Comparison of ENCODE assay signal across 16 mouse cellular contexts in genomic region chr1:131051073-131051472, GRCm38 (mm10). TPM values are rescaled to one million over a fixed set of nuclear protein-coding genes. Genes with fewer than 3 reads are reported as not detected.
A peak's percentile ranks its signal among the peaks of the same experiment; 100 is the strongest.
DNase-seq lines count a peak whose midpoint lies in the region; ATAC-seq and TF ChIP-seq lines count a peak whose summit lies in the region.
"Had no signal": no experiment of that assay in that cellular context is flagged by ENCODE, and none has a peak within 500 bp of the region (broad histone marks: within the 10 kb centered on the region; RNA-seq: fewer than 3 reads in every experiment).

No protein-coding gene starts in this region.

- no peak overlapping the region for H3K4me2 ChIP-seq in hindbrain, embryonic 12.5 days (replicated peaks)
- H3K4me2 ChIP-seq in hindbrain, embryonic 14.5 days (replicated peaks): no peak overlapping the region
- no peak overlapping the region for H3K4me2 ChIP-seq in midbrain, postnatal 0 days (ENCODE audit: low read depth, low read length, poor library complexity, severe bottlenecking)
- H3K4me2 ChIP-seq: midbrain, embryonic 13.5 days had no signal

- peak; percentile 8 to 34 for DNase-seq in adrenal gland, adult (ENCODE audit: inconsistent age in 2 of 2, low spot score in 1 of 2)
- no peak for DNase-seq in adrenal gland, postnatal 4 days (ENCODE audit: low spot score in 2 of 2)
- no peak for DNase-seq in hindbrain, embryonic 14.5 days (ENCODE audit: low spot score)
- no peak for DNase-seq in midbrain, embryonic 10.5 days (ENCODE audit: low spot score)
- DNase-seq in midbrain, postnatal 0 days (ENCODE audit: low spot score): no peak
- peak; percentile 41 for DNase-seq in induced T-regulatory cell, adult 2 months (ENCODE audit: low read depth)
- DNase-seq in urinary bladder, postnatal 10 days (ENCODE audit: low spot score): no peak
- DNase-seq: adrenal gland, adult 2 months; kidney, adult 2 months; lung, adult 2 months had no signal

- TF ChIP-seq CTCF in midbrain, postnatal 0 days (IDR thresholded peaks at IDR 0.05): no peak

- no peak overlapping the region for H3K4me3 ChIP-seq in hindbrain, embryonic 12.5 days
- H3K4me3 ChIP-seq in hindbrain, embryonic 14.5 days (replicated peaks; ENCODE audit: low read length): no peak overlapping the region
- H3K4me3 ChIP-seq in midbrain, embryonic 10.5 days: no peak overlapping the region
- no peak overlapping the region for H3K4me3 ChIP-seq in midbrain, postnatal 0 days (ENCODE audit: low read depth, low read length)
- H3K4me3 ChIP-seq: heart, adult 2 months; midbrain, embryonic 13.5 days had no signal

- no peak overlapping the region for H3K27ac ChIP-seq in hindbrain, embryonic 12.5 days
- H3K27ac ChIP-seq in hindbrain, embryonic 14.5 days: no peak overlapping the region
- peak overlapping the region; percentile 33; the same call in 1 of the 2 replicates for H3K27ac ChIP-seq in midbrain, embryonic 10.5 days (replicated peaks)
- no peak overlapping the region for H3K27ac ChIP-seq in midbrain, postnatal 0 days (ENCODE audit: low read depth, low read length)
- H3K27ac ChIP-seq: heart, adult 2 months; midbrain, embryonic 13.5 days had no signal

- ATAC-seq in hindbrain, embryonic 12.5 days (ENCODE audit: low FRiP score): peak; percentile 9; the same call in 1 of the 2 replicates
- no peak for ATAC-seq in hindbrain, embryonic 14.5 days (ENCODE audit: low FRiP score)
- no peak for ATAC-seq in midbrain, postnatal 0 days (ENCODE audit: low FRiP score)
- ATAC-seq: midbrain, embryonic 13.5 days had no signal

- WGBS in hindbrain, embryonic 12.5 days: 32% methylated on average over 7 of the region's 7 CpGs
- 35% methylated on average over 7 of the region's 7 CpGs for WGBS in hindbrain, embryonic 14.5 days
- 44% methylated on average over 7 of the region's 7 CpGs for WGBS in midbrain, embryonic 10.5 days
- 49% methylated on average over 7 of the region's 7 CpGs for WGBS in midbrain, postnatal 0 days

- H3K4me1 ChIP-seq in hindbrain, embryonic 12.5 days: peaks cover 22% of the 10 kb centered on the region
- H3K4me1 ChIP-seq in hindbrain, embryonic 14.5 days (replicated peaks; ENCODE audit: control insufficient read depth, insufficient read depth, low read length): no peaks in the 10 kb centered on the region; the same call in 1 of the 2 replicates
- H3K4me1 ChIP-seq in midbrain, embryonic 10.5 days: peaks cover 21% of the 10 kb centered on the region
- no peaks in the 10 kb centered on the region; the same call in 1 of the 2 replicates for H3K4me1 ChIP-seq in midbrain, postnatal 0 days (ENCODE audit: insufficient read depth, low read length)

- H3K36me3 ChIP-seq in hindbrain, embryonic 12.5 days: peaks cover 22% of the 10 kb centered on the region
- H3K36me3 ChIP-seq in hindbrain, embryonic 14.5 days (replicated peaks; ENCODE audit: control insufficient read depth, insufficient read depth): peaks cover 31% of the 10 kb centered on the region
- peaks cover 39% of the 10 kb centered on the region for H3K36me3 ChIP-seq in midbrain, embryonic 10.5 days
- H3K36me3 ChIP-seq in midbrain, postnatal 0 days (ENCODE audit: insufficient read depth, low read length): peaks cover 27% of the 10 kb centered on the region

- no peak overlapping the region for H3K9ac ChIP-seq in hindbrain, embryonic 12.5 days
- no peak overlapping the region for H3K9ac ChIP-seq in hindbrain, embryonic 14.5 days
- H3K9ac ChIP-seq in midbrain, postnatal 0 days (replicated peaks; ENCODE audit: low read length, poor library complexity, severe bottlenecking): no peak overlapping the region
- H3K9ac ChIP-seq: midbrain, embryonic 13.5 days had no signal

- no peaks in the 10 kb centered on the region for H3K9me3 ChIP-seq in hindbrain, embryonic 12.5 days (replicated peaks)
- H3K9me3 ChIP-seq in hindbrain, embryonic 14.5 days (ENCODE audit: control insufficient read depth, low read length): no peaks in the 10 kb centered on the region
- H3K9me3 ChIP-seq in midbrain, embryonic 10.5 days (replicated peaks): no peaks in the 10 kb centered on the region
- H3K9me3 ChIP-seq in midbrain, postnatal 0 days (ENCODE audit: low read length): no peaks in the 10 kb centered on the region
- H3K9me3 ChIP-seq: midbrain, embryonic 13.5 days had no signal

- H3K27me3 ChIP-seq in hindbrain, embryonic 12.5 days: no peaks in the 10 kb centered on the region
- no peaks in the 10 kb centered on the region for H3K27me3 ChIP-seq in hindbrain, embryonic 14.5 days (ENCODE audit: control insufficient read depth, insufficient read depth, low read length)
- H3K27me3 ChIP-seq in midbrain, embryonic 10.5 days (ENCODE audit: low read depth, poor library complexity, severe bottlenecking): no peaks in the 10 kb centered on the region
- H3K27me3 ChIP-seq in midbrain, postnatal 0 days (ENCODE audit: insufficient read depth, low read length): no peaks in the 10 kb centered on the region
- H3K27me3 ChIP-seq: midbrain, embryonic 13.5 days had no signal

RNA-seq across cellular contexts. Expression of gene Il10, which starts 31.4 kb away (rescaled TPM):
- not detected for total RNA-seq in adrenal gland, postnatal 4 days (2021)
- polyA plus RNA-seq in hindbrain, embryonic 12.5 days (2016; fragmentation: Nextera tagmentation; extraction: Ambion mirVana): not detected in 2 replicates
- polyA plus RNA-seq in hindbrain, embryonic 14.5 days (2014; fragmentation: Nextera tagmentation; extraction: Ambion mirVana): not detected in 2 replicates
- polyA plus RNA-seq in midbrain, embryonic 10.5 days (2016; fragmentation: Nextera tagmentation; extraction: Ambion mirVana): not detected in 2 replicates
- total RNA-seq in midbrain, postnatal 0 days (2014; rRNA removed): not detected in 2 replicates
- not detected in 2 replicates for polyA plus RNA-seq in midbrain, postnatal 0 days (2015; fragmentation: Nextera tagmentation; extraction: Ambion mirVana)
- total RNA-seq: adrenal gland, adult 2 months; heart, adult 2 months; heart, postnatal 14 days had no signal
- polyA plus RNA-seq: adrenal gland, adult 2 months; heart, adult 2 months; kidney, adult 2 months; lung, adult 2 months; midbrain, embryonic 13.5 days; neural tube, embryonic 14.5 days; testis, adult 2 months had no signal

RNA-seq across cellular contexts. Expression of gene Mapkapk2, which starts 46.6 kb away (rescaled TPM):
- 100 to 1,000 TPM; 152 to 160 TPM for total RNA-seq in adrenal gland, postnatal 4 days (2021)
- polyA plus RNA-seq in hindbrain, embryonic 12.5 days (2016; fragmentation: Nextera tagmentation; extraction: Ambion mirVana): 50.3 and 52.4 TPM in 2 replicates
- 22.5 and 23.7 TPM in 2 replicates for polyA plus RNA-seq in hindbrain, embryonic 14.5 days (2014; fragmentation: Nextera tagmentation; extraction: Ambion mirVana)
- 50.9 and 55.7 TPM in 2 replicates for polyA plus RNA-seq in midbrain, embryonic 10.5 days (2016; fragmentation: Nextera tagmentation; extraction: Ambion mirVana)
- total RNA-seq in midbrain, postnatal 0 days (2014; rRNA removed): 44.2 and 48.1 TPM in 2 replicates
- polyA plus RNA-seq in midbrain, postnatal 0 days (2015; fragmentation: Nextera tagmentation; extraction: Ambion mirVana): 13.7 and 13.8 TPM in 2 replicates

Comparison
In these comparisons a context has a peak if more than half of its experiments do, and no peak if none do; other contexts are left out.
1. DNase-seq: peak in adrenal gland, adult (2 of 2) and induced T-regulatory cell, adult 2 months (single experiment); none in adrenal gland, postnatal 4 days (0 of 2), hindbrain, embryonic 14.5 days (single experiment), midbrain, embryonic 10.5 days (single experiment), midbrain, postnatal 0 days (single experiment) and urinary bladder, postnatal 10 days (single experiment).